Mouse (Mus musculus) cortical plate, adult 2 months (tissue): Measurements from ENCODE around the gene Alb.

Experiments used
- CTCF ChIP-seq: fragments of 200-500 bp; IDR thresholded peaks from 2 replicates; pipeline ENCODE4 v1.5.1; 2011; ENCODE audit warnings: mild to moderate bottlenecking, control low read depth, low read length; ENCODE audit not compliant: insufficient read depth; ENCODE audit errors: extremely low read depth
- POLR2A ChIP-seq: fragments of 200-500 bp; IDR thresholded peaks from 2 replicates; pipeline ENCODE4 v1.6.1; 2011; ENCODE audit warnings: mild to moderate bottlenecking, low read length, control low read depth; ENCODE audit not compliant: insufficient read depth; ENCODE audit errors: extremely low read depth

DNA sequence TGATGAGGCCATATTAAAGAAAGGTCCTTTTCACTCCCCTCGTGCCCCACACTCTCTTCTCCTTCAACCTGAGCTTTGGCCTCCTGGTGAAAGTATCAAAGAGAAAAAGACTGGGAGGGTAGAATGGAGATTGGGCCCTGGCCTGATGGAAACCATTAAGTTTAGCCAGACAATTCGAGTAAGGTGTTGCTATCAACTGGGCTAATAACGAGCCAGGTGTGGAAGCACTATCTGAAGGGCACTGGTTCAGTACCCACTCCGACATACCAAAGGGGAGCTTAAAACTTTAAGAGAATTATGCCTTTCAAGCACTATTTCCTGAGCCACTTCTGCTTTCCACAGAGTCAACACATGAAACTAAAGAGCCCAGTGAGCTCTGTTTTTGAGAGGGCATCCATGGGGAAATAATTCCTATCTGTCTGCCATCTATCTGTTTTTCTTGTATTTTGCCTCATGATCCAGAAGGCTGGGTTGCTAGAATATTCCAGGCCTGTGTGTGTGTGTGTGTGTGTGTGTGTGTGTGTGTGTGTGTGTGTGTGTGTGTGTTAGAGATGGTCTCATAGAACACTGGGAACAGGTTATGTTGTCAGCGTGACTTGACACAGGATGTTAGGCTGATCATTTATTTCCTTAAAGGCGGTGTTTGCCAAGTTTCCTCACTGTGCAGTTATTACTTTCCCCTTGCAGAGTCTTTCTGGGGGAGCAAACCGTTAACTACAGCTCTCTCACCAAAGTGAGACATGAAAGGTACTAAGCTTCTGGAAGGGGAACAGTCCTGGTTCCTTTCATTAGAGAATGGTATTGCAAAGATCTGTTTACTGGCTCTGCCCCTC, 16.8 kb downstream of the Alb start:
- TF ChIP-seq POLR2A = no peak
- TF ChIP-seq CTCF = no peak
